Mouse (Mus musculus) forebrain, embryonic 13.5 days (tissue): Measurements from ENCODE around the gene Churc1. TPM values are rescaled to one million over a fixed set of nuclear protein-coding genes. Genes with fewer than 3 reads are reported as not detected.

Experiments
- ATAC-seq: fragments of 200-750 bp; cut with Nextera tagmentation; 2 replicates; pipeline ENCODE4 v1.8.0; 2017
- H3K27ac ChIP-seq: fragments of 300-500 bp; sonication (generic); 2 replicates; pipeline ENCODE4 v1.5.1; 2015; ENCODE audit warnings: inconsistent platforms, mild to moderate bottlenecking, moderate library complexity
- H3K27me3 ChIP-seq: fragments of 300-500 bp; sonication (generic); 2 replicates; pipeline ENCODE4 v1.6.1; 2015; ENCODE audit warnings: mild to moderate bottlenecking, inconsistent platforms
- H3K36me3 ChIP-seq: fragments of 300-500 bp; sonication (generic); 2 replicates; pipeline ENCODE4 v1.6.1; 2015; ENCODE audit warnings: mild to moderate bottlenecking, inconsistent platforms; ENCODE audit not compliant: poor library complexity, severe bottlenecking
- H3K4me1 ChIP-seq: fragments of 300-500 bp; sonication (generic); 2 replicates; pipeline ENCODE4 v1.6.1; 2015; ENCODE audit warnings: inconsistent platforms
- H3K4me2 ChIP-seq: fragments of 300-500 bp; sonication (generic); 2 replicates; pipeline ENCODE4 v1.6.1; 2015; ENCODE audit warnings: inconsistent platforms, mild to moderate bottlenecking, moderate library complexity
- H3K4me3 ChIP-seq: fragments of 300-500 bp; sonication (generic); 2 replicates; pipeline ENCODE4 v1.5.1; 2015; ENCODE audit warnings: mild to moderate bottlenecking, inconsistent platforms
- H3K9ac ChIP-seq: fragments of 300-500 bp; sonication (generic); 2 replicates; pipeline ENCODE4 v1.6.1; 2015; ENCODE audit warnings: mild to moderate bottlenecking, inconsistent platforms
- H3K9me3 ChIP-seq: fragments of 300-500 bp; sonication (generic); replicated peaks from 2 replicates; pipeline ENCODE4 v1.6.1; 2016; ENCODE audit warnings: inconsistent platforms
- WGBS: fragments of 180-500 bp; shearing (Covaris S2); methylation state at CpG from one replicate; pipeline ENCODE4 v1.1.7; 2015; 5-methylcytosine and 5-hydroxymethylcytosine counted together
- polyA plus RNA-seq: library from polyadenylated mRNA; unstranded; fragments of >200 nt; fragmentation: Nextera tagmentation; extraction: Ambion mirVana; gene quantifications from 2 replicates; pipeline ENCODE4 v1.2.1, GENCODE M21; 2015

Churc1 gene
- polyA plus RNA-seq, 1 experiment from 2014 or later, result 119 TPM

- no peak overlapping the region for H3K9ac ChIP-seq
- 90% methylated on average over 9 of the region's 9 CpGs for WGBS
- H3K36me3 ChIP-seq, result no peaks in the 10 kb centered on the region
- H3K27me3 ChIP-seq, result peaks cover 34% of the 10 kb centered on the region
- H3K4me3 ChIP-seq, result no peak overlapping the region
- H3K4me2 ChIP-seq, result no peak overlapping the region
- no peak for ATAC-seq
- peaks cover 28% of the 10 kb centered on the region for H3K4me1 ChIP-seq
- no peaks in the 10 kb centered on the region for H3K9me3 ChIP-seq
- no peak overlapping the region for H3K27ac ChIP-seq
Measured at GRCm38 (mm10) chr12:76818908-76819307, 53.6 kb downstream of the Churc1 start.

GRCm38 (mm10) chr12:76819816-76820215 lies 54.5 kb downstream of the Churc1 start:
- WGBS, result 45% methylated on average over 6 of the region's 6 CpGs
- Histone ChIP-seq H3K4me3 (no peak overlapping the region), H3K4me2 (no peak overlapping the region), H3K27ac (no peak overlapping the region), H3K36me3 (no peaks in the 10 kb centered on the region), H3K9ac (no peak overlapping the region), H3K9me3 (no peaks in the 10 kb centered on the region), H3K4me1 (peaks cover 28% of the 10 kb centered on the region), H3K27me3 (peaks cover 40% of the 10 kb centered on the region)
- no peak for ATAC-seq

DNA sequence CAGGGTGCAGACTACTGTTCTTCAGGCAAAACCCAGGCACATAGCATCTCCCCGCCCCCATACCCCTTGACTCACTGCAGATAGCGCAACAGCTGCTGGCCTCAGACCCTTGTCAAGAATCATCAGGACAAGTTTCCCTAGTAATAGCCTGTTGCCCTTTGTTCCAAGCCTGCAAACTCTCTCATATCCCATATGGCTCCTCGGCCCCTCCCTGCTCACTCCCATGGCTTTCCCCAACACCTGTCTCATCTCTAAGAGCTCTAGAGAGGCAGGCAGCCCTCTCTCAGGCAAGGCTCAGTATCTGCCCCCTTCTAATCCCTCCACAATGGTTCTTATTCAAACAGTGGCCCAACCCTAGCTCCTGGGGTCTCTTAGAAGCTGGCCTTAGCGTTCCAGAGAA lies 55.3 kb downstream of the Churc1 start:
- Histone ChIP-seq H3K9me3 (no peaks in the 10 kb centered on the region), H3K9ac (no peak overlapping the region), H3K27ac (no peak overlapping the region), H3K4me1 (peaks cover 28% of the 10 kb centered on the region), H3K27me3 (peaks cover 47% of the 10 kb centered on the region), H3K4me2 (peak overlapping the region; percentile 90; the same call in 1 of the 2 replicates), H3K4me3 (no peak overlapping the region), H3K36me3 (no peaks in the 10 kb centered on the region)
- 41% methylated on average over 4 of the region's 4 CpGs for WGBS
- no peak for ATAC-seq

- Histone ChIP-seq H3K27ac (peak overlapping the region; percentile 45; the same call in 1 of the 2 replicates), H3K4me2 (peak overlapping the region; percentile 90), H3K9me3 (no peaks in the 10 kb centered on the region), H3K36me3 (no peaks in the 10 kb centered on the region), H3K9ac (peak overlapping the region; percentile 85), H3K27me3 (peaks cover 47% of the 10 kb centered on the region), H3K4me1 (peaks cover 28% of the 10 kb centered on the region), H3K4me3 (peak overlapping the region; percentile 61)
- ATAC-seq, result peak; percentile 81
- WGBS, result under 1% methylated on average over 57 of the region's 66 CpGs
Measured at GRCm38 (mm10) chr12:76822002-76822650, 56.8 kb downstream of the Churc1 start.

- WGBS, result 3% methylated on average over 17 of the region's 17 CpGs
Measured at GRCm38 (mm10) chr12:76822651-76823041, 57.3 kb downstream of the Churc1 start, which contains the start of gene Rab15. Rab15 (minus strand) TSS chr12:76822908.

DNA sequence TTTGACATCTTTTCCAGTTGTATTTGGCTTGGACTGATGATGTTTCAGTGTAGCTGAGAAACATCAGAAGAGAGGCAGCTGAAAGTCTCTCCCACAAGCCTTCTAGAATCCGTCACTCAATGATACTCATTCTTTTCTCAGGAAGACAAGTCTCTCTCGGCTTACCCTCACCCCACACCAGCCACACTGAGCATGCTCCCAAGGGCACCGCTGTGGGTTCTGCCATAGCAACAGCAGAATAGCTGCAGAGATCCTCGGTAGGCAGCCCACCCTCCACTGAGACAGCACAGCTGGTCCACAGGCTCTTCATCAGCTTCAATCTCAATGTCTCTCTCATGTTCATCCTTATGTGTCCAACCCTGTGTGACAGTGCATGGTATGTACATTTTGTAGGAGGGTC lies 59.9 kb downstream of the Churc1 start:
- WGBS, result 58% methylated on average over 4 of the region's 4 CpGs
- H3K9ac ChIP-seq, result no peak overlapping the region
- no peaks in the 10 kb centered on the region for H3K36me3 ChIP-seq

More at GRCm38 (mm10) chr12:76822651-76823041, 57.3 kb downstream of the Churc1 start, which contains the start of gene Rab15:
- peaks cover 28% of the 10 kb centered on the region for H3K4me1 ChIP-seq
- peaks cover 47% of the 10 kb centered on the region for H3K27me3 ChIP-seq
- H3K4me3 ChIP-seq, result peak within 1 kb of the TSS; percentile 61
- H3K9me3 ChIP-seq, result no peaks in the 10 kb centered on the region
- no peaks in the 10 kb centered on the region for H3K36me3 ChIP-seq
- ATAC-seq, result no peak; the same call in none of the 2 replicates
- H3K27ac ChIP-seq, result peak within 1 kb of the TSS; percentile 45; the same call in 1 of the 2 replicates
- H3K4me2 ChIP-seq, result peak within 1 kb of the TSS; percentile 90
- peak within 1 kb of the TSS; percentile 85 for H3K9ac ChIP-seq

GRCm38 (mm10) chr12:76832704-76833103 lies 67.4 kb downstream of the Churc1 start:
- H3K4me2 ChIP-seq, result no peak overlapping the region
- H3K9me3 ChIP-seq, result no peaks in the 10 kb centered on the region
- no peaks in the 10 kb centered on the region for H3K4me1 ChIP-seq
- no peak overlapping the region for H3K4me3 ChIP-seq
- H3K36me3 ChIP-seq, result no peaks in the 10 kb centered on the region
- H3K27me3 ChIP-seq, result no peaks in the 10 kb centered on the region
- H3K9ac ChIP-seq, result no peak overlapping the region
- no peak overlapping the region for H3K27ac ChIP-seq
- ATAC-seq, result no peak
- 2% methylated on average over 3 of the region's 3 CpGs for WGBS

More for the DNA sequence above, 59.9 kb downstream of the Churc1 start:
- H3K9me3 ChIP-seq, result no peaks in the 10 kb centered on the region
- H3K4me1 ChIP-seq, result peaks cover 20% of the 10 kb centered on the region
- H3K27ac ChIP-seq, result no peak overlapping the region
- H3K4me2 ChIP-seq, result no peak overlapping the region
- H3K27me3 ChIP-seq, result peaks cover 35% of the 10 kb centered on the region
- ATAC-seq, result no peak
- no peak overlapping the region for H3K4me3 ChIP-seq

Other genes with a start within 250 kb of the Churc1 start
- 0.63 and 0.97 TPM in 2 replicates for gene Plekhg3, start 234.6 kb upstream of the Churc1 start, polyA plus RNA-seq
- 0.39 and 0.67 TPM in 2 replicates for gene Sptb, start 55.0 kb upstream of the Churc1 start, polyA plus RNA-seq
- 30.1 and 32.9 TPM in 2 replicates for gene Fntb, start 51 bp downstream of the Churc1 start, polyA plus RNA-seq
- gene Gpx2, start 30.0 kb downstream of the Churc1 start, polyA plus RNA-seq, result 0.12 TPM in 1 of 2 replicates, not detected in the other
- 12.3 and 14.3 TPM in 2 replicates for gene Rab15, start 57.4 kb downstream of the Churc1 start, polyA plus RNA-seq
- gene Max, start 196.7 kb downstream of the Churc1 start, polyA plus RNA-seq, result 13.5 and 16.5 TPM in 2 replicates